Mouse (Mus musculus) heart, postnatal 10 days (tissue): ENCODE results near the gene Glb1. TPM values are rescaled to one million over a fixed set of nuclear protein-coding genes. Genes with fewer than 3 reads are reported as not detected.

Experiments used
- DNase-seq, 2 experiments: peaks; one replicate each; pipeline ENCODE4 v3.0.0; 2021
- intact Hi-C: fragments of 180-260 bp; cut with DNase I; formaldehyde crosslinking; loops from one replicate; pipeline ENCODE4 v1.15.1; 2025
- total RNA-seq, 2 experiments: library from RNA; stranded (reverse); gene quantifications; 2 replicates each; pipeline ENCODE4 v1.2.3; 2021

The Glb1 gene
- total RNA-seq, 2 experiments from 2014 or later: 21.5 to 25.1 TPM

DNA sequence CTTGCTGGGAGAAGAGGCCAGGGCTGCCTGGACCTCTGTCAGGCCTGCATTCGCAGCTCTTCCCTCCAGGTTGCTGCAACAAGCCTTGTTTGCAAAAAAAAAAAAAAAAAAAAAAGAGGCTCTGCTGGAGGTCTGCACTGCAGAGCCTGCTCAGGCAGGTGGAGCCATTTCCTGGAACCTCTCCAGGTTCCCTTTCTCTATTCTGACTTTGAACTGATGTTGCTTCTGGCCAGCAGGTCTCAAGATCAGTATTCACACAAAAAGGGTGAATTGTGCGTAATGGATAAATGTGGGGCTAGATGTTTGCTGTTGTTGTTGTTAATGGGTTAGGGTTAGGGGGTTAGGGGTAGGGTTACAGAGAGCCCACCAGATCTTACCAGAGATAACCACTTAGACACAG, 34.8 kb downstream of the Glb1 start:
- no peak for DNase-seq
- intact Hi-C loops: no loop called here

DNA sequence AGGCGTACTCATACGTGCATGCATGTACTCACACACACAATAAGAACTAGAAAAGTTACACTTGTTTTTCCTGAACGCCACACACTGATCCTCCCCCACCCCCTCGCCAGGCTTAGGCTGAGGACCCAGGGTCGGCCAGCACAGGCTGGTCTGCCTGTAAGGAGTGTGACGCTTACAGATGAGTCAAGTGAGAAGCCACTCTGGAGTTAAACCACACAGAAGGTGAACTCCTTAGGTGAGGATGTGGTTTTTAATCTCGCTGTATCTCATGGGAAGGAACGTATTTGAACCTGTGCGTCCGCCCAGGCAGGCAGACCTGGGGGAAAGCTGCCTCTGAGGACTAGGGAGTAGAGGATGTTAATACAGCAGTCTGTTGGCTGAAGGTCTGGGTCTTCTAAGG, 39.7 kb downstream of the Glb1 start:
- no peak for DNase-seq
- intact Hi-C loops: no loop called here

DNA sequence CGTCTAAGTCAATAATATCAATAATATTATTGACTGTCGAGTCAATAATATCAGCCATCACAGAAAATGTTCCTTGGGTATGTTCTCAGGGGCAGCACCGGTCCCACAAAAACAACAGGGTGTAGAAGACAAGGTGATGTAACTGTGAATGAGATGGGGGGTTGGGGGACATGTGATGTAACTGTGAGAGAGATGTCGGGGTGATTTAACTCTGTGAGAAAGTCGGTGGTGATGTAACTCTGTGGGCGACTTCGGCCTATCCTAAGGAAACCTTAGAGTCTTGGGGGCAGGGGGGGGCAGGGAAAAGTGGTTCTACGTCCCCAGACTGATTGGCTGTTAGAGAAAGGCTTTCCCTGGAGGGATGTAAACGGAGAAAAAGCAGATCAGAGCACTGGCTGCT, 41.3 kb downstream of the Glb1 start:
- intact Hi-C loops: no loop called here
- DNase-seq: no peak

GRCm38 (mm10) chr9:114442893-114443292, 42.0 kb downstream of the Glb1 start:
- no peak for DNase-seq
- intact Hi-C loops: no loop called here

- intact Hi-C loops: no loop called here
Observed at GRCm38 (mm10) chr9:114443351-114443750, 42.5 kb downstream of the Glb1 start.

GRCm38 (mm10) chr9:114446887-114447286, 46.0 kb downstream of the Glb1 start:
- DNase-seq: no peak
- intact Hi-C loops: no loop called here

More at GRCm38 (mm10) chr9:114443351-114443750, 42.5 kb downstream of the Glb1 start:
- DNase-seq: no peak

- DNase-seq: no peak
- intact Hi-C loops: no loop called here
Observed at GRCm38 (mm10) chr9:114448700-114449099, 47.8 kb downstream of the Glb1 start.

GRCm38 (mm10) chr9:114449120-114449754, 48.4 kb downstream of the Glb1 start:
- DNase-seq: no peak

DNA sequence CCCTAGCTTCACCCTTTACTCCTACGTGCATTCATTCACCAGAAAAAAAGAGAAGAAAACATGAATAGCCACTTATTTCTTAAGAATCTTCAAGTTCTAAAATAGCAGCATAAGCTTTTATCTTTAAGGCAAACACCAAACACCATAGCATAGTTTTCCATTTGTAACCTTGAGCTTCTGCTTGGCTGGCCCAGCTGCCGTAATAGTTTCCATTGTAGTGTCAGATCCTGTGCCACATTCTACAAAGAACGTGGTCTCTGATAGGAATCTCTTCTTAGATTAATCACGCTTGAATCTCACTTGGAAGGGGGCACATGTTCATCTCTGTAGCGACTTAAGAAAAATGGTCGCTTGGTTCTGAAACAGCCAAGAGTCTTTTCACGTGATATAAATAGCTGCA, 50.7 kb downstream of the Glb1 start:
- intact Hi-C loops: no loop called here

More at GRCm38 (mm10) chr9:114449120-114449754, 48.4 kb downstream of the Glb1 start:
- intact Hi-C loops: no loop called here

DNA sequence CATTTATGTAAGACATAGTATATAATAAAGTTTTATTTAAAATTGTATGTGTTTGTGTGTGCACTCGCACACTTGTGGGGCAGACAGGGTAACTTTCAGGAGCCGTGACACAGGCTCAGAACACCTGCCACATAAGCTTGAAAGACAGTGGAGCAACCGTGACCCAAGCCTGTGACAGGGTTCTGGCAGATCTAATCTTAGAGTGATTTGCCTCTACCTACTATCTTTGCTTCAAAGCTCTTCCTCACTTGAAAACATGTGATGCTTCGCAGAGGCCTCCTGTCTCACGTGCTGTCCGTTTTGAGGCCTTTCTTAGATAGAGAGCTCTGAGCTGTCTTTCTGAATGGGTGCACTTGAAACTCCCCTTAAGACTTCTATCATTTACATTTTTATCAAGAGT, 51.5 kb downstream of the Glb1 start:
- no peak for DNase-seq
- intact Hi-C loops: no loop called here

More for the DNA sequence above, 50.7 kb downstream of the Glb1 start:
- no peak for DNase-seq

GRCm38 (mm10) chr9:114455420-114455819, 54.5 kb downstream of the Glb1 start:
- DNase-seq: no peak
- intact Hi-C loops: no loop called here

DNA sequence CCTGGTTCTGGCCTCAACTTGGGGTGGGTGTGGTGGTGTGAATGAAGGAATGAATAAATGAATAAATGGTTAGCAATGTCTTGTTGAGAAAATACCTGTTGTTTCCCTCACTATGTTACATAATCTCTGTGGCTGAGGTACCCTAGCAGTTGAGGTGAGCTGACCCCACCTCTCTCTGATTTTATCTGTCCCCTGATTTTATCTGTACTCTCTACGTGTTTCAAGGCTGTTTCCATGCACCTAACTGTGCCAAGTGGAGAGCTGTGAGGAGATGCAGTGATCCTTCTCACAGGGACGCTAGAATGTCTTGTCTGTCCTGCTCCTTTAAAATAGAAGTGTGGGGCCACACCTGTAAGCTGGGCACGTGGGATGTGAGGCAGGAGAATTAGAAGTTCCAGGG, 57.6 kb downstream of the Glb1 start:
- no peak for DNase-seq
- intact Hi-C loops: no loop called here

- intact Hi-C loops: no loop called here
- DNase-seq: no peak
Observed at GRCm38 (mm10) chr9:114462569-114462968, 61.7 kb downstream of the Glb1 start.

DNA sequence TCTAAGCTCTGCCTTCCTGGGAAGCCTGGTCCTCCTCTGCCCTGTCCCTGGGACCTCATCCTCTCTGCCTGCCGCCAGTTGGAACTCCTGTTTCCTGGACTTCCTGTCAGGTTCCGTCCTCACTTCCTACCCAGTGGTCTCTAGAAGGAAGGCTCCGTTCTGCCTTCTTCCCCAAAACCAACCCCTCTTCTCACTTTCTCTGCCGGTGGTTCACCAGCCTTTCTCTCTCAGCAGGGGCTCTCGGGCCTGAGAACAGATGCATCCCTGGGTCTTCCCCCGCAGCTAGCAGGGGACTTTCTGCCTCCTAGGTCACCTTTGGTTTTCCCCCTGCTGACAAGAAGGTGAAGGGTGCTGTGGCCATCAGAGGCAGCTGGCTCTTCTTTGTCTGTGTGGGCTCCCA, 64.6 kb downstream of the Glb1 start:
- DNase-seq: no peak
- intact Hi-C loops: no loop called here

DNA sequence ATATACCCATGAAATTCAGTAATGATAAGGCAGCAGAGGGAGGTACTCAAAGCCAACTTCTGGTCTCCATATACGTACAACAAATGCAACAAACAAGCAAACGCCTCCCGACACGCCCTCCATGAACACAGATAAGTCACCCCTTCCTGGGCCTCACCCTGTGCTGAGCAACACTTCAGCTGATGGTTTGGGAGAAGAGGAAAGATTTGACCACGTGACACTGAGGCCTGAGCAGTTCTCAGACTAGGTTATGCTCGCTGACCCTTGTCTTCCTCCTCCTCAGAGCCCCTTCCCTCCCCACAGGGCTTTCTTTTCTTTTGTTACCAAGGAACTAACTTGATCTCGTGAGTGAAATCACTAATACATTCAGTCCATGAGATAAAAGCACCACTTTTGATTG, 66.0 kb downstream of the Glb1 start:
- no peak for DNase-seq

DNA sequence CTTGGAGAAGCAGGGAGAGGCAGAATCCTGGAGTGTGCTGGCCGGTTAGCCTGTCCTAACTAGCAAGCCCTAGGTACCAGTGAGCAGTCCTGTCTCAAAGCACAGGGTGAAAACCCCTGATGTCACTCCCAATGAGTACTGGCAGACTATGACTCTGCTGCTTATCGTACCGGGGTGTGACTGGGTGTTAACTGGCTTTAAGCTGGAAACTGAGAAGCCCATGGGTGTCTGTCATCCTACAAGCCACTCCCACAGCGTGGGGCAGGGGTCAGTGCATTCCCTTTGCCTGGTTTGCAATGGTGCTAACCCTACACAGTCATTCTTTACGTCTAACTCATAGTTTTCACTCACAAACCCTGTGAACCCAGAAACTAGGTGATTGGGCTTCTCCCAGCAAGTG, 67.3 kb downstream of the Glb1 start:
- no peak for DNase-seq
- intact Hi-C loops: no loop called here

More for the DNA sequence above, 66.0 kb downstream of the Glb1 start:
- intact Hi-C loops: no loop called here

DNA sequence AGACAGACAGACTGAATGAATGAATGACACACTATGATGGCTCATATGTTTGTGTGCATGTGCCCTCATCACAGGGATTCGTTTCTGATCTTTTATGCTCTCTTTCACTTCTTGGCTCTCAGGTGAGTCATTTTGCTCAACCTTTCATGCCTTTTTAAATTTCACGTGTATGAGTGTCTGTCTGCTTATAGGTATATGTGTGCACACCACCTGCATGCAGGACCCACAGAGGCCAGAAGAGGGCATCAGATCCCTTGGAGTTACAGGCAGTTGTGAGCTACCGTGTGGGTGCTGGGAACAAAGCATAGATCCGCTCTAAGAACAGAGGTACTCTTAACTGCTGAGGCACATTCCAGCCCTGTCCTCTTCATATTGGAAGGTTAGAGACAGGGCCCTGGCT, 67.8 kb downstream of the Glb1 start:
- DNase-seq: no peak
- intact Hi-C loops: no loop called here

GRCm38 (mm10) chr9:114471892-114472291, 71.0 kb downstream of the Glb1 start:
- DNase-seq: no peak

GRCm38 (mm10) chr9:114477019-114477418, 76.1 kb downstream of the Glb1 start:
- intact Hi-C loops: no loop called here
- no peak for DNase-seq

More at GRCm38 (mm10) chr9:114471892-114472291, 71.0 kb downstream of the Glb1 start:
- intact Hi-C loops: no loop called here

DNA sequence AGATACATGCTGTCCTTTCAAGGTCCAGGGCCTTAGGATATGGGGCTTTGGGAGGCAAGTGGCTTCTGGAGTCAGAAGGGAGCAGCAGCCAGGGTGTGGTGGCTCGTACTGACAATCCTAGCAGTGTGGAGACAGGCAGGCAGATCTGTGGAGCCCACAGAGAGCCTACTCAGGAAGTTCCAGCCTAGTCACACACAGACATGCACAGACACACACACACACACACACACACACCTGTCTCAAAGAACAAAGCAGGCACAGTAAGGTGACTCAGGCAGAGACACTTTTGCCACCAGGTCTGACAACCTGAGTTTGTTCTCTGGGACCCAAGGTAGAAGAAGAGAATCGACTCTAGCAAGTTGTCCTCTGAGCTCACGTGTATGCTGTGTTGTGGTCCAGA, 80.1 kb downstream of the Glb1 start:
- intact Hi-C loops: no loop called here
- no peak for DNase-seq

DNA sequence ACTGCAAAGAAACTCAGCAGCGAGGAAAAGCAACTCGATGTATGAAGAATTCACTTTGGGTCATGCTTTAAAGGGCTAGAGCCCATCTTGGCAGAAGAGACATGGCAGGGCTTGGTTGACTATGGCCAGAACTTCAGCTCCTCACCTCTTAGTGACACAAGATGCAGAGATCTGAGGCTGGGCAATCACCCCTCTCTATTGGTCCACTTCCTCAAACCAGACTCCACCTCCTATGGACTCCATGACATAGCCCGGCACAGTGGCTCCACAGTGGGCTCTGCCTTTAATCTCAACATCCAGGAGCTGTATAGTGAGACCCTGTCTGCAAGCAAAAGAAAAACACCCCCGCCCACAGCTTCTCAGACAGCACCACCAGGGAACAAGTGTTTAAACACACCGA, 83.9 kb downstream of the Glb1 start:
- DNase-seq: no peak
- intact Hi-C loops: no loop called here

GRCm38 (mm10) chr9:114486808-114487207, 85.9 kb downstream of the Glb1 start:
- DNase-seq: no peak
- intact Hi-C loops: no loop called here
